Mouse (Mus musculus) T-cell, adult 2 months (primary cell): ENCODE data around the gene Gpd1.
"Not testable (repeated sequence)": the region's sequence is repeated elsewhere in the genome, so short reads cannot be mapped to it uniquely, and the experiment has no call there.

Source experiments
- DNase-seq: peaks from one replicate; pipeline ENCODE4 v3.0.0; 2022; ENCODE audit warnings: low spot score

Gpd1 gene

DNA sequence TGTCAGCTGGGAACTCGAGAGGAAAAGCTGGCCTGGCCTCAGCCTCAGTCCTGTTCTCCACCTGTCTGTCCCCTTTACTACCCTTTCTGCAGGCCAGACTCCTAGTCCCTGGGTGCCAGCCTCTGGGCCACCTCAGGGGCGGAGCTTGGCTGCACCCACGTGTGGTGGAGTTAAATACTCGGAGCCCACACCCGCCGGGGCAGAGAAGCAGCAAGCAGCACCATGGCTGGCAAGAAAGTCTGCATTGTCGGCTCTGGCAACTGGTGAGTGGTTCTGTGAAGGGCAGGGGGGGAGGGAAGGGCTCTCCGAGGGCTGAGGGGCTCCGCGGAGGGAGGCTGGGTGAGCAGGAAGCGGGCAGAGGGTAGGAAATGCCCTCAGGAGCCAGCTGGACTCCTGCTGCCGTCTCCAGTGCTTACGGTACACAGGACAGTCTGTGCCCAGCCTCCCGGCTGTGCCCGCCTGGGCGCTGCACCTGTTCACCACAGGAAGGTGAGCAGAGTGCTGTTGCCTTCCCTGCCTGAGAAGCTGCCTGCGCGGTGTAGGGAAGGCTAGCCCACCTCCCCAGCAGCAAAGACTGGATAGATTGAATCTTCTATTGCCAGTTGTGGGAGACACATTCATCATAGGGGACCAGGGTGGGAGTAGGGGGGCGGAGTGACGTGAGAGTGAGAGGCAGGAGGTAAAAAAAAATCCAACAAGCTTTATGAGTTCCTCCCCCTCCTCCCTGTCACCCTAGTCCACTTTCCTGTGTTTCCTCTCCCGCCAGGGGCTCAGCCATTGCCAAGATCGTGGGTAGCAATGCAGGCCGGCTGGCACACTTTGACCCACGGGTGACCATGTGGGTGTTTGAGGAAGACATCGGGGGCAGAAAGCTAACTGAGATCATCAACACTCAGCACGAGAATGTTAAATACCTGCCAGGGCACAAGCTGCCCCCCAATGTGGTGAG is at the start of gene Gpd1:
Gene Gpd1 (plus strand): TSS at position 130 of the 949 bp plus-strand sequence.
- no peak for DNase-seq

DNA sequence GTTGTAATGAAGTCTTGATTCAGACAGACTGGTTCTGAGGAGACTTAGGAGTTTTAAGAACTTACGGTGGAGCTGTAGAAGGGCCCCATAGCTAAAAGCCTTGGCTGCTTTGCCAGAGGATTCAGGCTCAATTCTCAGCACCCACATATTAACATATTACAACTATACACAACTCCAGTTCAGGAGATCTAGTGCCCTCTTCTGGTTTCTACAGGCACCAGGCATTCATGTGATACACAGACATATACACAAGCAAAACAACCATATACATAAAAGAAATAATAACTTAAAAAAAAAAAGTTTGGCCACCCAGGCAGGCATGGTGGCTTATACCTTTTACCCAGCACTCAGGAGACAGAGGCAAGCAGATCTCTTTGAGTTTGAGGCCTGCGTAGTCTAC is 49.8 kb upstream of the Gpd1 start:
- DNase-seq = no peak

DNA sequence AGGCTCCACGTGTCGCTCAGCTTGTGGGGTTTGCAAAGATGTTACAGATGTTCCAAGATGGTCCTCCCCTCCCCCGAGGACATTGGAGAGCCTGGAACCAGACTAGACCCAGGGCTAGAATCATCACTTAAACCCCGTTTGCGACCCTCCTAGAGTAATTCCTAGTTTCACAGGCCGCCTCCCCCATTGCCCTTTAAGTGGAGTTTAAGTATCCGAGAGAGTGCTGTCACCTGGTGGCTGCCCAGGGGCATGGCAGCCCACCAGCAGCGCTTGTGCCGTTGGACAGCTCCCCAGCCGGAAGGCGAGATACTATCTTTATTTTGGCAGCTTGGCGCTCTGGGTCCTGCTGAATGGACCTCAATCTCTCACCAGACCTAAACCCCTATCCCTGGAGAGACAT is 48.4 kb upstream of the Gpd1 start:
- DNase-seq = peak; percentile 68

DNA sequence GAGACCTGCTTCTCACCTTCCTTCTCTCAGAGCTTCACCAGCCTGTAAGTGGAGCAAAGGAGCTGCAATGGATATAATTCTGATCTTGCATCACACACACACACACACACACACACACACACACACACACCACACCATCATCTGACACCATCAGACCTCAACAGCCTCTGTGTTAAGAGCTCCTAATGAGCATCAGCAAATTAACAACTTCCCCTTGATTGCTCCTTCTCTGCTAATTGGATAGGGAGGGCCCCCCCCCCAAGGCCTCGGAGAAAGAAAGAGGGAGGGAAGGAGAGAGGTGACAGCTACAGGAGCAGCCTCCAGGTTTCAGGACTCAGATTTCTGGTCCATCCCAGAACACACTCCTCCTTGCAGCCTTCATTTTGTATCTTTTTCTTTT is 47.9 kb upstream of the Gpd1 start:
- DNase-seq = no peak

DNA sequence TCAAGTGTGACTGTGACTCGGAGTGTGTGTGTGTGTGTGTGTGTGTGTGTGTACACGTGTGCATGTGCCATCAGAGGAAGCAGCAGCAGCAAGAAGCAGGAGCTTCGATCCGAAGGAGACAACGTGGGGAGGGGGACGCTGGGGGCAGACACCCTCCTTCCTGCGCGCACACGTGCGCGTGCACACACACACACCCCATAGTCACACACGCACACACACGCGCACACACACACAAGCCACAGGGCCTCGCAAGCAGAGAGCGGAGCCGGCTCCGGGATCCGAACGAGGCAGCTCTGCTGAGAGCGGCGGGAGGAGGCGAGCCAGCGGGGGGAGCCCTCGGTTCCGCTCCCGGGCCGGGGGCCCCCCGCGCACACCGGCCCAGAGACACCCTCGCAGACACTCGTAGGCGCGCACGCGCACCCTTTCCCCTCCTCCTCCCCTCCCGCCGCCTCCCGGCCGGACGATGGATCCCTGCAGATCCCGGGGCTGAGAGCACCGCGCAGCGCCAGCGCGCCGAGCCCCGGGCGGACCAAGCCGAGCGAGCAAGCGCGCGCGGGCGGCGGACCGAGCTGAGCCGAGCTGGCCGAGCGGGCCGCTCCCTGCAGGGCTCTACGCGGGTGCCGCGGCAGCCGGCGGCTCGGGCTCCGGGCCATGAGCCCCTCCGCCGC is 47.0 kb upstream of the Gpd1 start, which contains the start of gene Asic1:
Gene Asic1 (plus strand): TSS at position 215 of the 668 bp plus-strand sequence.
- no peak for DNase-seq

DNA sequence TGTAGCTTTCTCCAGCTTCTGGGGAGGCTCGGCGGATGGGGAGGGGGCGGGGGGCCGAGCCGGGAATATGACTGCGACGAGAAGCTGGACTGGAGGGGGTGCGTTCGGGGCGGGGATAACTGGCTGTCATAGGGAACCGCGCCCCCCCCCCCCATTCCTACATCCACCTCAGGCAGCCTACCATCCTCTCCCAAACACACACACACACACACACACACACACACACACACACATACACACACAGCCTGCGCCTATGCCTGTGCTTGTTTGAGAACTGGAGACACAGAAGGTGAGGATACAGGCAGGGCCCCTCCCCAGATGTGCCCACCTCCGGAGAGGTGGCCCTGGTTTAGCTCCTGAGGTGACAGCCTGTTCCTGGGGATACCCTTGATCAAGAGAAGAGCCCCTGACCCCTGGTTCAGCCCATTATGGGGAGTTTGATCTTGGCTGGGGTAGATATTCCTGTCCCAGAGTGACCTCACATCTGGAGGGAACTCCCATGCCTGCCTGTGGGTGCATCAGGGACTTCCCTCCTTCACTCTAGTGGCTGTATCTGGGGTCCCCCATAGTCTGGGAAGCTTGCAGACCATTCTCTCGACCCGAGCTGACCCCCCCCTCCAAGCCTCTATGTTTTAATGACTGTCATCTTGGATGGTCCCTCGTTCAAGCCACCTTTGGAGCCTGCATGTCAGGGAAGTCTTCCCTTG is 46.2 kb upstream of the Gpd1 start:
- no peak for DNase-seq

DNA sequence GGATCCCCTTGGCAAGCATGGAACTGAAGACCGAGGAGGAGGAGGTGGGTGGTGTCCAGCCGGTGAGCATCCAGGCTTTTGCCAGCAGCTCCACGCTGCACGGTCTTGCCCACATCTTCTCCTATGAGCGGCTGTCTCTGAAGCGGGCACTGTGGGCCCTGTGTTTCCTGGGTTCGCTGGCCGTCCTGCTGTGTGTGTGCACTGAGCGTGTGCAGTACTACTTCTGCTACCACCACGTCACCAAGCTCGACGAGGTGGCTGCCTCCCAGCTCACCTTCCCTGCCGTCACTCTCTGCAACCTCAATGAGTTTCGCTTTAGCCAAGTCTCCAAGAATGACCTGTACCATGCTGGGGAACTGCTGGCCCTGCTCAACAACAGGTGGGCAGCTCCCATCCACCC is 45.5 kb upstream of the Gpd1 start:
- no peak for DNase-seq

DNA sequence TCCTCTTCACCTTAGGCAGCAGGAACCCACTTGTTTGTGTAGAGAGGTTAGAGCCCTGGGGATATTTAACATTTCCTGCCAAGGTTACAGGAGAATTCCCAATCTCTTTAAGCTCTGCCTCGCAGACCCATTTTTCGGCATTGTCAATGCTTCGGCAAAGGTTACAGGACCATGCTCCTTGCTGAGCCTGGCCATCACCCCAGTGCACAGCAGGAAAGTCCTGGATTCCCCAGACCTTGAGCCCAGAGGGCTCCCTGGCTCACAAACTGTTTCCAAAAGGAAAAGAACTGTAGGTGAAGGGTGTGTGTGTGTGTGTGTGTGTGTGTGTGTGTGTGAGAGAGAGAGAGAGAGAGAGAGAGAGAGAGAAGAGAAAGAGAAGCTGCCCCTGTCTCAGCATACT is 42.4 kb upstream of the Gpd1 start:
- DNase-seq = no peak

DNA sequence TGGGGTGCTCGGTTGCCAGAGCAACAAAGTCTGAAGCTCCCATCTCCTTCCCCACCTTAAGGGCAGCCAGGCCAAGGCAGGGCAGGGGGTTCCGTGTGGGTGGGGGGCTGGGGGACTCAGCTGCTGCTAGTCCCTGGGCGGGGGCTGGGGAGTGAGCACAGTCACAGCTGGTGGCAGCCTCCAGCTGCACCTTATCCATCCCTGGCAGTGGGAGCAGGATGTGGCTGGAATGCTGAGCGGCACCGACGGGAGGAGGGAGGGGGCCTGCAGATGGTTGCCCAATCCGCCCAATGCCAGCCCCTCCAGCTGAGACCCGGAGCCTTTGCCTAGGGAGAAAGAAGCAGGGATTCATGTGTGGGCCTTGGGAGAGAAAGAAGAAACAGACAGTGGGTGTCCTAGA is 40.2 kb upstream of the Gpd1 start:
- DNase-seq = no peak

DNA sequence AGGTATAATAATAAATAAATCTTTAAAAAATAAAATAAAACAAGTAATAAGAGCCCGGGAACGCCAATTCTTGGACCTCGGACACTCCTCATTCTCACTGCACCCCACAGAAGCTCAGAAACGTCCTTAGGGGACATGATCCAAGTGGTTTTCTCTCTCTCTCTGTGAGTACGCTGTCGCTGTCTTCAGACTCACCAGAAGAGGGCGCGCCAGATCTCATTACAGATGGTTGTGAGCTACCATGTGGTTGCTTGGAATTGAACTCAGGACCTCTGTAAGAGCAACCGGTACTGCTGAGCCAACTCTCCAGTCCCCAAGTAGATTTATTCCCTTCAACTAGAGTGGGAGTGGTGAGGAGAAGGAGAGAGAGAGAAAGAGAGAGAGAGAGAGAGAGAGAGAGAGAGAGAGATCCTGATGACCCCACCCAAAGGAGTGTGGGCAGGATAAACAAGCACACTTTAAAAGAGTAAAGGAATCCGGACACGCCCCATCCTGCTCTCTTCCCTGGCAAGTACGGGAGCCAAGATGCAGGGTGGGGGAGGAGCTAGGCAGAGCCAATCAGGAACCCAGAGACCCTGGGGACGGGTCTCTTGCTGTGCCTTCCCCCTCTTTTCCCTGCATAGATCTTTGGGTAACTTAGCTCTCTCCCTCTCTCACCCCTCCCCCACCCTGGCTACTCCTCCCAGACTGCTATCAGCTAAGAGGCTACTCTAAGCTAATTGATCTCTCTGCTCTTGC is 39.1 kb upstream of the Gpd1 start:
- peak; percentile 26 for DNase-seq

DNA sequence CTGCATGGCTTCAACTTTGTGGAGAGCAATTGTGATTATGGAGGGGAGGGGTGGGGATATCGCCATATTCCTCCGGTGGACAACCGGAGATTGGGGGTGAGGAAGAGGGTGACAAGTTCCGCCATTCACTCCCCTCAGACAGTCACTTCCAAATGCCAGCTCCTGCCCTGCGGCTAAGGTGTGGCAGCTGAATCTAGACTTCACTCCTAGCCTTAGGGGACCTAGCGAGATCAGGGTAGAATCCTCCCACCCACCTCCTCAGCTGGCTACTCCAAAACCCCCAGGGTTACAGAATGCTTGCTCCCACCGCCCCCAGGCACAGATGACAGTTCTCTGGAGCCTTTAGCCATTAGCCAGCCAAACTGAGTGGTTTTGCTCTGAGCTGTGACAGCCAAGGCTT is 38.3 kb upstream of the Gpd1 start:
- DNase-seq = no peak

DNA sequence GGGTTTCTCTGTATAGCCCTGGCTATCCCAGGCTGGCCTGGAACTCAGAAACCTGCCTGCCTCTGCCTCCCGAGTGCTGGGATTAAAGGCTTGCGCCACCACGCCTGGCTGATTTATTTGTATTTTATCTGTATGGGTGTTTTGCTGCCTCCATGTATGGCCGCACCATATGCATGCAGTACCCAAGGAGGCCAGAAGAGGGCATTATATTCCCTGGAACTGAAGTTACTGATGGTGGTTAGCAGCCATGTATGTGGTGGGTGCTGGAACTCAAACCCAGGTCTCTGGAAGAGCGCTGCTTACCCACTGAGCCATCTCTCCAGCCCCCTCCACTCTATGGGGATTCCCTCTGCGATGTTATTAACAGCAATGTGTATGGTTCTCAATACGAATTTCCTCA is 34.4 kb upstream of the Gpd1 start:
- peak; percentile 32 for DNase-seq

DNA sequence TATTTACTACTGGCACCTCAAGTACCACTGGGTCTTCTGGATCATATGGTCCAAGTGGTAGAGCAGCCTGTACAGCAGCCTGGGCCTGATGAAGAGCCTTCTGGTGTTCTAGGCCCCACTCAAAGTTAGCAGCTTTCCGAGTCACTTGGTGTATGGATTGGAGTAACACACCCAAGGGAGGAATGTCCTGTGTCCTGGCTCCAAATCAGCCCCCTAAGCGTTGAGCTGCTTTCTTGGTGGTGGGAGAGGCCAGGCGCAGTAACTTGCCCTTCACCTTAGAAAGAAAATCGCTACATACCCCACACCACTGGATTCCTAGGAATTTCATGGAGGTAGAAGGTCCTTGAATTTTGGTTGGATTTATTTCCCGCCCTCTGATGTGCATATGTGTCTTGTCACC is 33.2 kb upstream of the Gpd1 start:
- DNase-seq = no peak

DNA sequence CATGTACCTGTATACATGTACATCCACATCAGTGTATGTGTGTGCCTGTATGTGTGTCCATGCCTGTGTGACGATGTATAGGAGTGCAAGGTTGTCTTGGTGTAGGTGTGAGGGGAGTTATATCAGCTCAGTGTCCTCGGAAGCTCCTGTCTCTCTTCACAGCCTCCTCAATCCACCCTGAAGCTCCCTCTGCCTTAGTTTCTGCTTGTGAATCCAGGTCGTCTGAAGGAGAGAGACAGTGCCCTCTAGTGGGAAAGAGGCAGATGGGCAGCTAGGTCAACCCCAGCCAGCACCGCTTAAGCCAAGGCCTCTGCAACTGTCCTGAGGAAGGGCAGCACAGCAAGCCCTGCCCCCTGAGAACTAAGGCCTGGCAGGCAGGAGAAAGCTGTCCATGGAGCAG is 28.6 kb upstream of the Gpd1 start:
- peak; percentile 28 for DNase-seq

DNA sequence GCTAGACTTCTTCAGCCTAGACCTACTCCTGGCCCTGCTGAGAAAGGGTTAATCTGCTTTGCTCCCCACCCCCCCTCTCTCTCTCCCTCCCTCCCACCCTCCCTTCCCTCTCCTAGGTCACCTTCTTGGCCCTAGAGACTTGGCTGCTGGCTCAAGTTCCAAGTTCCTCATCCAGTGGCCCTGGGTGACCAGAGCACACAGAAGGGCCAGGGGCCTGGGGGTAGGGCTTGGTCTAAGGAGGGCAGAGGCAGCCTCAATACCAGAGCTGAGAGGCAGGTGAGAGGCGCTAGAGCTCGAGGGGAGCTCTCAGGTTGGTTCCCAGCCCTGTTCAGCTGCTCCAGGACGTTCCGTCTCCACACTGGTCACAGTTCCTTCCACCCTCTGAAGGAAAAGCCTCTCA is 26.4 kb upstream of the Gpd1 start:
- DNase-seq = no peak

DNA sequence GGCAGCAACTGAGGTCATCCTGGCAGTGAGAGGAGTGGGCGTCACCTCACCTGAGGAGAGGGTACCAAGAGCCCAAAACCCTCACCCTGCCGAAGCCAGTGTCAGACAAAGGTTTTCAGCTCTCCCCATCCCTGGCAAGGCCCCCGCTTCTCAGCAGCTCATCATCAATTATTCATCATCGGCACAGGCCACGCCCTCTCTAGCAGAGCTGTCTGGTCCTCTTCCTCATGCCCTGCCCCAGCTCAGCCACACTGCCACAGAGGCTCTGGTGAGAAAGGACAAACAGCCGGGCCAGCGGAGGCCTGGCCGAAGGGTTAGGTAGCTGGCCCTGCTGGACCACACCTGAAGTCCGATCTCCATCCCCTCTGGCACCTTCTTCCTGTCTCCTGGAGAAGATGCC is 25.3 kb upstream of the Gpd1 start:
- DNase-seq = no peak

DNA sequence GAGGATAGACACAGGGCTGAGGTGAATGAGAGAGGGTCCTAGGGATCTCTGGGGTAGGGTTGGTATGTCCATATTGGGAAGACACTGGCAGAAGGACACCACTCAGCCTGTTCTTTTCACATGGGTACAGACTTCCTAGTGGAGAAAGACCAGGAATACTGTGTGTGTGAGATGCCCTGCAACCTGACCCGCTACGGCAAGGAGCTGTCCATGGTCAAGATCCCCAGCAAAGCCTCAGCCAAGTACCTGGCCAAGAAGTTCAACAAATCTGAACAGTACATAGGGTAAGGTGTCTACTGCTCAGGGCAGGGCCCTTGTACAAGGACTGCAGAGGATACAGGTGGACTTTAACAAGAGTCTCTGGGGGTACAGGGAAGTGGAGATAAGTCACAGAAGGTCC is 20.0 kb upstream of the Gpd1 start:
- DNase-seq = no peak

DNA sequence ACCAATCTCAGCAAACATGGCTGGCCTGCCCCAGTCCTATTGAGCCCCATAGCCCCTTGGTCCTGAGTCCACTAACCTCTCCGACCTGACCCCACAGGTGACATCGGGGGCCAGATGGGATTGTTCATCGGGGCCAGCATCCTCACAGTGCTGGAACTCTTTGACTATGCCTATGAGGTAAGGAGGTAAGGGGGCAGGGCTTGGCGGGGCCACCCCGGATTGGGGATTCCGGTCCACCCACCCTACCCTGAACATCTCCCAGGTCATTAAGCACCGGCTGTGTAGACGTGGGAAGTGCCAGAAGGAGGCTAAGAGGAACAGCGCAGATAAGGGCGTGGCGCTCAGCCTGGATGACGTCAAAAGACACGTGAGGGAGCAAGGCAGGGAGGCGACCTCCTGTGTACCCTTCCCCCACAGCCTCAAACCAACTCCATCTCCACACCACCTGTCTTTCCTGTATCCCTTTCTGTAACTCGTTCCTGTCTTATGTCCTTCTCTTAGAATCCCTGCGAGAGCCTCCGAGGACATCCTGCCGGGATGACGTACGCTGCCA is 18.7 kb upstream of the Gpd1 start:
- peak; percentile 34 for DNase-seq

DNA sequence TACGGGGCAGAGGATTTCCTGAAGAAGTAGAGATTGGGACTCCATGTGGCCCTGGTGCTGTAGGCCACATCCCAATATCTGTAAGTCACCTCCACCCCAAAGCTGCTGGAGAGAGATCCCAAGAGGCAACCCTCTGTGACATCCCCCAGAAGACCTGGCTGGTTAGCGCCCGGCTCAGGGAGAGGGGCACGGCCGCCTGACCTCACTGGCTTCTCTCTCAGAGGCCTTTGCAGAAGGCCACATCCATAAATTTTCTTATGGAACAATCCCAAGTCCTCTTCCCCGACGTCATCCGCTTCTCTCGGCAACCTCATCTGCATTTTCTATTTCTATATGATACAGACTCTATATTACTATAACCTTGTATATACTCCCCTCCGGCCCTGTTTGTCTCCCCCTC is 17.6 kb upstream of the Gpd1 start:
- no peak for DNase-seq

DNA sequence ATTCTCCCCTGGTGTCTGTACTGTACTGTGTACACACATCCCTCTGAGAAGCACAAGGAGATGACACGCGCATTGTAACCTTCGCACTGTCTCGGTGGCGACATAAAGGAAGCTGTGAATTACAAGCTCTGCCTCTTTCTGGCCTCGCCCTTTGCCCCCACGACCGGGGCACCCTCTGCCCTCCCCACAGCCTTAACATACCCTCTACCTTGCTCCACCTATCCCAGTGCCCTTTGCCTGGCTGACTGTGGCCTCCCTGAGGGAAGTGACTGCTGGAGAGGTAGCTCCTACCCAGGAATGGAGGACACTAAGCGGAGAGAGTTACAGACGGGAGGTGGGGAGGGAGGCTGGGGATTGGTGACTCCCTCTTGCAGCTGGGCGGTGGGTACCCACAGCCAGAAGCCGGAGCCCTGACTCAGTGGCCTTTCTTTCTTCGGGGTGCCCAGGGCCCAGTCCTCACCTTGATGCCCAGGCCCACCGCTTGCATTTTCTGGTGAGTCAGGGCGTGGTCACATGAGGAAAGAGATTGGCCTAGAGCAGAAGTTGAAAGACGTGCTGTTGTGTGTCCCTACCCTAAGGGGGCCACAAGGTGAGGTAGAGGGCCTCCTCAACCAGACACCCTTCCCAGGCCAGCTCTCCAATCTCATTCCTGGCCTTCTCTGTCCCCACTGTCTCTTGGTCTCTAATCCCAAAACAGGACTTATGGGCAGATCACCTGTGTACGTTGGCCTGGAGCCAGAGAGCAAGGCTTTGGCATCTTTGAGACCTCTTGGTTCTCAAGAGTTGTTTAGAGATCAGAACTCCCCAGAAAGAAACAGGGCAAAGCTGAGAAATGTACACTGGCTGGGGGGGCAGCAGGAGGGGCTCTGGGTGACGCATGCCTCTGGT is 16.9 kb upstream of the Gpd1 start:
- no peak for DNase-seq

DNA sequence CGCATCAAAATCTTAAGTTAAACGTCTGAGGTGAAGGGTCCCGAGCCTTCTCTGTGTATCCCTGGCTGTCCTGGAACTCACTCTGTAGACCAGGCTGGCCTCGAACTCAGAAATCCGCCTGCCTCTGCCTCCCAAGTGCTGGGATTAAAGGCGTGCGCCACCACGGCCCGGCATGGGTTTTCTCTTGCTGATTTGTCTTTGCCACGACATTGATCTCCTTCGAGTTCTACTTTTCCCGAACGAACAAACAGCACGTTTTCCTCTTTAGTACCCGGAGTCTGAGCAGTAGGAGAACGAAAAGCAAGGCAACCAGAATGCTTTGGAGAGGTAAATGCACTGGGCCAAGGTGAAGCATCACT is 15.7 kb upstream of the Gpd1 start:
- DNase-seq = not testable (repeated sequence)
